Mouse (Mus musculus): ENCODE measurements around the gene Tmtc2.

Gene Tmtc2

DNA sequence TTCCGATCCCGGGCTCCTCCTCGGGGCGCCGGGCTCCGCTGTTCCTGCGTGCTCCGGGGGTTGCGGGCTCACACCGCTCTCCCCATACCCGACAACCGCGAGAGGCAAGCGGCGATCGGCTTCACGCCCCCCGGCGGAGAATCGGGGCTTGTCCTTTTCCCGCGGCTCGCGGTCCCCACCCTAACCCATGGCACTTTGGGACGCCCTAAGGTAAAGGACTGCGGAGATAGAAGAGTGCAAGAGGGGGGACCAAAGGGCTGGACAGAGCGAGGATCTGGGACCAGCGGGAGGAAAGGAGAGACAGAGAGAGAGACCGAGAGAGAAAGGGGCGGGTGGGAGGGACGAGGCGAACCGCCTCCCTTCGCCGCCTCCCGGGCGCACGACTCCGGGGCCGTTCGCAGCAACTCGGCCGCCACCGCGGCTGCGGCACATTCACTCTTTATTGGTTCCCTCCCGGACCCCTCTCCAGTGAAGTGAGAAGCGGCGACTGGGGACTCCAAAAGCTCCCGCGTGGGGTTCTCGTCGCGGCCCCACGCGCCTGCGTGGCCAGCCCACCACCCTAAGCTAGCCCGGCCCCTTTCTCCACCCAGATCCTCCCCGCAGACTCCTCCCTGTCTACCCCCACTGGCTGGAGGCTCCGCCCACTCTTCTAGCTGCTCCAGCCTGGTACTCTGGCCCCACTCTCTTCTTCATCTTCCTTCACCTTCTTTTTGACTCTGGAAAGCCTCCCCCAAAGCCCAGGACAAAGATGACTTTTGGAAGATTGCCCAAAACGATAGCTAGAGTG lies at the start of gene Tmtc2:
Gene Tmtc2 (minus strand): TSS at position 544 of the 787 bp plus-strand sequence.
- DNase-seq (ENCODE audit: low spot score in 2 of 2) = peak; percentile 49 to 54

DNA sequence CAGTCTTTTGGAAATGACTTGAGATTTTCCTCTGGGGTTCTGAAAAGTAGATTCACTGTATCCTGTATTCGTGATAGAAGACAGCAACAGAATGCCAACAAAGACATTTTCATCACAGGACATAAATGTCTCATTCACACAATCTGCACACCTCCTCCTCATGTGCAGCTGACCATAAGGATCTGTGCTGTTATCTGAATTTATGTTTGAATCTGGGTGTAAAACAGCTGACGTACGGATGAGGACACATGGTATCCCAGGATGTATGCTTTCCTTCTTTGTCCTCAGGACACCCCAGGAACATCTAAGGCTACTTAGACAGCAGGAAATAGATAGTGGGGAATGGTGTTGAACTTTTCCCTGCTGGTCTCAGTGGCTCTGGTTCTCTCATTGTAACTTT lies 37.9 kb upstream of the Tmtc2 start:
- DNase-seq (ENCODE audit: low spot score in 2 of 2) = no peak

DNA sequence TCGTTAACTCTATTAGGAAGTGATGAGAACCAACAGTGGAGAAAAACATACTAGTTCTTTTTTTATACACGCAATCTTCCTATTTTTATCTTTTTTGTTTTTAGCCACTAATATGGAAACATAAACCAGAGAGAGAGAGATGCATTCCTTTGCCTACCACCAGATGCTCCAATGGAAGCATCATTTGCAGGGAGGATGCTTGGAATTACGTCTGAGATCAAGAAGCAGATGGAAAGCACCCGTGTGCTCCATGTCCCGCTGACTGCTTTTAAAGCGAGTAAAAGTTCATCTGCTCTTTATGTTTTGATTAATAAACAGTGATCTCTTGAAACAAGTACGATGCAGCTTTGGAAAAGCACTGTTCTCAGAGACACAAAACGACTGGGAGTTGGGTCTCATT lies 24.6 kb upstream of the Tmtc2 start:
- no peak for DNase-seq (ENCODE audit: low spot score in 2 of 2)

DNA sequence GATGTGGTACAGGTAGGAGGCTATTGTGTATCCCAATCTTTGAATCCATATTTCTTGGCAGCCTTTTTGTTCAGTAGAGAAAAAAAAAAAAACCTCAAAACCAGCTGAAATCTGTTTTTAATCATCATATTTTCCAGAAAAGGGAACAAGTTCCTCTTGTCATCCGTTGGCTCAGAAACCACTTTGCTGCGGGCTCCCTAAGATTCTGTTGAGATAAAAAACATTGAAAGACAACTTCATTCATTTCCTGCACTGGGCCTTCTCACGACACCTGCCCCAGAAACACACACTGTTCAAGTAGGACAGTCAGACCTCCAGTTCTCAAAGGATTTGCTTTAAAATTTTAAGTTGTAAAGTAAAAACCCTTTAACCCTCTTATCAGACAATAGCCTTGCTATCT lies 23.0 kb upstream of the Tmtc2 start:
- no peak for DNase-seq (ENCODE audit: low spot score in 2 of 2)

- DNase-seq (ENCODE audit: low spot score in 2 of 2) = no peak
Measured at GRCm38 (mm10) chr10:105595480-105596102, 21.3 kb upstream of the Tmtc2 start.

DNA sequence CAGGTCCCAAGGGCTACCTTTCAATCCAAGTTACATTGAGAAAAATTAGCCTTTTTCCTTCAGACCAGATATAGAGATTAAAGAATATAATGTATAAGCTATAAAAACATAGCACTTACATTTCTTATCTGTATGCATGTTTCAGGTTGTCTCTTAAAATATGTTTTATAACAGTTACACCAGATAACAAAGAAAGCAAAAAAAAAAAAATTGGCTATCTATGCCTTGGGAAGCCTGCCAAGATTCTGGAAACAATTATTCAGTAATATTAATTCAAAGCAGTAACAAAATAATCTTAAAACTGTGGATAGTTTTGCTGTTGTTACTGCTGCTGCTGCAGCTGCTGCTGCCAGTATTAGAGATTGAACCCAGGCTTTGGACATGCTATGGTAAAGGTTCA lies 13.9 kb upstream of the Tmtc2 start:
- DNase-seq (ENCODE audit: low spot score in 2 of 2) = no peak

GRCm38 (mm10) chr10:105579318-105579717 lies 5.1 kb upstream of the Tmtc2 start:
- DNase-seq (ENCODE audit: low spot score in 2 of 2) = no peak

DNA sequence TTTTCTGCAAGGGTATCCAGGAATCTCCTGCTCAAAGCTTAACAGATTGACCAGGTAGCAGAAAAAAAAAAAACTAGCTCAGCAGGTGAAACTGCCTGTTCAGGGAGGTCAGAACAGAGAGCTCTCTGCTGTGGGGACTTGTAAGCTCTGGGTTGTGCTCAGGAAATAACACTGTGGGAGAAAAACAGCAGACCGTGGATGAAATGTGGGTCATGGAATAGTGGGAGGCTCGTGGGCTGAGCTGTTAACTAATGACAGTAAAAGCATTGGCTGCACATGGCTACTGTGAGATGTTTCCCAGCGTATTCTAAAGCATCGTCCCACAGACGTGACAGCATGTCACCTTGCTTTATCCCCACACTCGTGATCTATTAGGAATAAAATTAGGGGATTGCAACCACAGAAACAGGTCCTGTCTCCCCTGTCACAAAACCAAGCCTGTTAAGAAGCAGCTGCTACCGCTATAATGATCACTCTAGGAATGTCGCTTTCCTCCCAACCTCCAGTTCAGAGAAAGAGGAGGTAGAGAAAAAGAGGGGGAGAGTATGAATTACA lies 4.1 kb upstream of the Tmtc2 start:
- no peak for DNase-seq (ENCODE audit: low spot score in 2 of 2)

- DNase-seq (ENCODE audit: low spot score in 2 of 2) = peak; percentile 69 to 77
Measured at GRCm38 (mm10) chr10:105574695-105575660, 727 bp upstream of the Tmtc2 start.

GRCm38 (mm10) chr10:105573306-105573907 lies 844 bp downstream of the Tmtc2 start:
- DNase-seq (ENCODE audit: low spot score in 2 of 2) = peak; percentile 1 to 3

- DNase-seq (ENCODE audit: low spot score in 2 of 2) = no peak
Measured at GRCm38 (mm10) chr10:105572829-105573228, 1.4 kb downstream of the Tmtc2 start.

DNA sequence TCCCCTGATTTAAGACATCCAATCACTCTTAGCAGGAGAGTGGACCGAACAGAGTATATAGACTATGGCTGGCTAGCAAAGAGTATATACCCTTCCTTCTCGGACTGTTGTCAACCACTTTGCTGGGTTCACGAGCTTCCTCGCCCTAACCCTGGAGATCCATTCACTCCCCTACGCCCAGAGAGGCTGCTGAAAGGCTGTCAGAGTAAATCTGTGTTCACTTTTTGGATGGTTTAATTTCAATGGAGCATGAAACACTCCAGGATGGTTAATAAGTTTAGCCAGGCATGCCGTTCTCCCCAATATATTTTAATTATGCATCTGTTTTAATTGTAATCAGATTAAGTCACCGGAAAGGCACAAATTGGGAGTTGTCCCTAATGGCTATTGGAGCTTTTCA lies 1.9 kb downstream of the Tmtc2 start:
- DNase-seq (ENCODE audit: low spot score in 2 of 2) = no peak

- DNase-seq (ENCODE audit: low spot score in 2 of 2) = no peak
Measured at GRCm38 (mm10) chr10:105571831-105572230, 2.4 kb downstream of the Tmtc2 start.

DNA sequence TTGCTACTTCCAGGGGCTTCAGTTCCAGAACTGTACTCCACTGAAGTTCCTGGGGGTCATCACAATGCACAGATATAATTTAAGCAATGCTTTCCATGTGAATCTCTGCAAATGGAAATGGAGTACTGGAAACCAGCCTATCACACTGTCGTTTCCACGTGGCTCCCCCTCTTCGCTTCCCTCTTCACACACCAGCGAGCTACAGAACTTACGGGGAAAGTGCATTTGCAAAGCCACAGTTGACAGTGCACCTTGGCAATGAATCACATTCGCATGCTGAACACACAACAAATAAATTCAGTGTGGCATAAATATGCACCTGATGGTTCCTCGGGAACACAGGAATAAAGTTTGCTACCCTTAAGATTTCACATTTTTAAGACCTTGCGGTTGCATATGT lies 3.2 kb downstream of the Tmtc2 start:
- DNase-seq (ENCODE audit: low spot score in 2 of 2) = no peak

DNA sequence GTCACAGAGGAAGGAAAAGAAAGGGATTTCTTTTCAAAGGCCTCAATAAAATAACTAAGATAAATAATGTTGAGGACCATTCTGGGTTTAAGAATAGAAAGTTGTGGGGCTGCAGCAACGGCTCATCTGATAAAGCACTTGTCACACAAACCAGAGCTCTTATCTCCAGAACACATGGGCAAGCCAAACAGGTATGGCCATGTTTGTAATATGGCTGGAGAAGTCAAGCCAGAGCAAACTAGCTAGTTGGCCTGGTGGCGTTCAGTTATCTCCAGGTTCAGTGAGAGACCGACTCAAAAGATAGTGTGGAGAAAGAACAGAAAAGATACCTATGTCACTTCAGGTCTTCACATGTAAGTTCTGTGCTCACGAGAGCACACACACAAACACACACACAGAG lies 4.7 kb downstream of the Tmtc2 start:
- DNase-seq (ENCODE audit: low spot score in 2 of 2) = no peak

DNA sequence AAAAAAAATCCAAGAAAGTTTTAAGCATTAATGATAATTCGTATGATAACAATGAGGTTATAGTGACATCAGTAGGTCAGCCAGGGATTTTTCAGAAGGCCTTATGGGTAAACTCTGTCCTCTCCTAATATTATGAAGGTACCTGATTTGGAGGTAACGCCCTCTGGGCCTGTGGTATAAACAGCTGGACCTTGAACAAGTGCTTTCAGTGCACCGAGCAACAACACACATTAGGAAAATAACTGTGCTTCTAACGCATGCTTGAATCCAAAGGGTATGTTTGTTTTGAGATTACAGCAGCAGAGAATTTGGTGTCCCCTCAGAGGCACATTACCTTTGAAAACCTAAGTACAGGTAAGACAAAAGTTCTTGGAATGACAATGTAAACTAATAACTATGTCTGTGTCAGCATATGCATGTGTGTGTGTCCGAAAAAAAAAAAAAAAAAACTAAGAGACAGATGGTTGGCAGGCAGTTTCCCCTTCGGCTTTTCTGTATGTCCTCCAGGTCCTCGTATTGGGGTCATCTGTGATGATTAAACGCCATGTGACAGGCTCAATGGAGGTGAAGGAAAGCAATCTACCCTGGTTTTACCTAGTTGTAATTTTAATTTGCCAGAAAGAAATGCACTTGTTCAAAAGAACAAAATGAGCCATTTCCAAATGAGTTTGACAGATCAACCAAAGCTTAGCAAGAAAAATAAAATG lies 6.3 kb downstream of the Tmtc2 start:
- no peak for DNase-seq (ENCODE audit: low spot score in 2 of 2)

- no peak for DNase-seq (ENCODE audit: low spot score in 2 of 2)
Measured at GRCm38 (mm10) chr10:105561548-105561947, 12.7 kb downstream of the Tmtc2 start.

DNA sequence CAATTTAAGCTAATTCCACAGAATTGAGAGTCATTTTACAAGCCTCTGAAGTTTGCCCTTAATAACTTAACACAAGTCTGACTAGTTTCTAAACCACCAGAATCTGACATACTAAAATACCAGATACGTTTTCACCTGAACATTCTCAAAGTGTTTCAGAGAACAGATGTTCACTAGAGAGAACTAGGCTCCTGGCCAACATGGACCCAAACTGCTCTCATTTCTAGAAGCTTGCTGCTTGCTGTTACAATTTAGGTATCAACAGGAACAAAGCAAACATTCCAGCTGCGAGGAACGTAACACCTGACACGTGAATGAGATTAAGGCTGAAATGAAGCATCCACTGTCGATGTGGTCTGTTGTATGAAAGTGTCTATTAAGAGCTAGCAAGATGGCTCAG lies 16.7 kb downstream of the Tmtc2 start:
- no peak for DNase-seq (ENCODE audit: low spot score in 2 of 2)

GRCm38 (mm10) chr10:105556890-105557572 lies 17.2 kb downstream of the Tmtc2 start:
- DNase-seq (ENCODE audit: low spot score in 2 of 2) = no peak

DNA sequence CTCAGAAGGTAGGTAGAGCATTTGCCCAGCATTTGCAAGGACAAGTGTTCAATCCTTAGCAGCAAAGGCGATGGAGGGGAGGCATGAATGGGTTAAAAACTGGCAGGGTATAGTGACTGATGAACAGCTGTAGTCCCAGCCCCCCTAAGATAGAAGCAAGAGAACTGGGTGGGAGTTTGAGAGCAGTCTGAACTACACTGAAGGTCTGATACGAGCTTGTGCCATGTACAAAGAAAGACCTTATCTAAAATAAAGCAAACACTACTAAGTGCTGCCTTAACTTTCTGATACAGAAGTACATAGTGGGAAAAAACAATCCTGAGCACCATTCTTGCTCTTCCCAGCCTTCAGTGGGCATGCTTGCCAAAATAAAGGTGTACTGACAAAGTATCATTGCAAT lies 20.1 kb downstream of the Tmtc2 start:
- DNase-seq (ENCODE audit: low spot score in 2 of 2) = no peak

All from spleen, postnatal 36 days (tissue).